19 mouse cellular contexts compared by ENCODE assay signal in genomic region chr8:121023003-121023402, GRCm38 (mm10).
DNase-seq lines count a peak whose midpoint lies in the region; ATAC-seq lines count a peak whose summit lies in the region.
"Had no signal": no experiment of that assay in that cellular context is flagged by ENCODE, and none has a peak within 500 bp of the region (broad histone marks: within the 10 kb centered on the region; RNA-seq: fewer than 3 reads in every experiment).

No protein-coding gene starts in this region.

- no peak overlapping the region for H3K4me3 ChIP-seq in intestine, embryonic 14.5 days (ENCODE audit: low read depth, low read length)
- H3K4me3 ChIP-seq in intestine, embryonic 15.5 days (replicated peaks) = no peak overlapping the region
- H3K4me3 ChIP-seq: forebrain, embryonic 10.5 days; forebrain, embryonic 13.5 days; hindbrain, embryonic 12.5 days; hindbrain, embryonic 15.5 days had no signal

- no peak overlapping the region; the same call in 1 of the 2 replicates for H3K4me2 ChIP-seq in intestine, embryonic 14.5 days (ENCODE audit: low read length)
- no peak overlapping the region for H3K4me2 ChIP-seq in intestine, embryonic 15.5 days (replicated peaks)
- H3K4me2 ChIP-seq: forebrain, embryonic 13.5 days; heart, embryonic 11.5 days; hindbrain, embryonic 12.5 days; hindbrain, embryonic 15.5 days had no signal

- H3K9me3 ChIP-seq in intestine, embryonic 14.5 days (ENCODE audit: control insufficient read depth, low read length) = no peaks in the 10 kb centered on the region
- H3K9me3 ChIP-seq in intestine, embryonic 15.5 days = no peaks in the 10 kb centered on the region
- H3K9me3 ChIP-seq: forebrain, embryonic 10.5 days; forebrain, embryonic 13.5 days; hindbrain, embryonic 12.5 days; hindbrain, embryonic 15.5 days had no signal

- H3K9ac ChIP-seq in intestine, embryonic 14.5 days (ENCODE audit: low read length) = no peak overlapping the region
- H3K9ac ChIP-seq in intestine, embryonic 15.5 days = no peak overlapping the region
- H3K9ac ChIP-seq: forebrain, embryonic 13.5 days; hindbrain, embryonic 12.5 days; hindbrain, embryonic 15.5 days had no signal

- no peaks in the 10 kb centered on the region for H3K36me3 ChIP-seq in intestine, embryonic 14.5 days (ENCODE audit: control insufficient read depth, insufficient read depth, low read length)
- H3K36me3 ChIP-seq in intestine, embryonic 15.5 days = no peaks in the 10 kb centered on the region
- H3K36me3 ChIP-seq: forebrain, embryonic 10.5 days; G1E; hindbrain, embryonic 12.5 days; hindbrain, embryonic 15.5 days had no signal

- no peak for ATAC-seq in intestine, embryonic 14.5 days (replicated peaks; ENCODE audit: low FRiP score, low TSS enrichment, low read depth)
- ATAC-seq in intestine, embryonic 15.5 days = no peak
- no peak for ATAC-seq in CD4-positive, CD25-positive, alpha-beta regulatory T cell, adult 4 months
- ATAC-seq: forebrain, embryonic 13.5 days; forebrain, embryonic 16.5 days had no signal

- H3K27ac ChIP-seq in intestine, embryonic 14.5 days (ENCODE audit: low read depth) = peak overlapping the region; percentile 60; the same call in 1 of the 2 replicates
- no peak overlapping the region for H3K27ac ChIP-seq in intestine, embryonic 15.5 days
- H3K27ac ChIP-seq: forebrain, embryonic 10.5 days; forebrain, embryonic 13.5 days; hindbrain, embryonic 12.5 days; hindbrain, embryonic 15.5 days had no signal

- DNase-seq in intestine, embryonic 14.5 days (ENCODE audit: low spot score) = no peak
- DNase-seq in thymus, postnatal 10 days (ENCODE audit: low spot score in 2 of 2) = peak; percentile 48 to 51
- peak; percentile 52 to 72 for DNase-seq in thymus, postnatal 36 days
- DNase-seq in MN1 (ENCODE audit: low spot score) = no peak
- DNase-seq: cerebellum, adult 11 months; cerebellum, adult 2 months; cerebellum, postnatal 10 days; cerebellum, postnatal 36 days; gastrocnemius, postnatal 10 days; gastrocnemius, postnatal 36 days had no signal

- WGBS in intestine, embryonic 14.5 days = 79% methylated on average over 4 of the region's 4 CpGs
- 87% methylated on average over 4 of the region's 4 CpGs for WGBS in intestine, embryonic 15.5 days

- peaks cover 39% of the 10 kb centered on the region for H3K4me1 ChIP-seq in intestine, embryonic 14.5 days (replicated peaks; ENCODE audit: control insufficient read depth, insufficient read depth, low read length)
- peaks cover 14% of the 10 kb centered on the region for H3K4me1 ChIP-seq in intestine, embryonic 15.5 days (replicated peaks)
- H3K4me1 ChIP-seq: forebrain, embryonic 13.5 days had no signal

- H3K27me3 ChIP-seq in intestine, embryonic 14.5 days (replicated peaks; ENCODE audit: control insufficient read depth, insufficient read depth, low read length) = no peaks in the 10 kb centered on the region
- H3K27me3 ChIP-seq in intestine, embryonic 15.5 days (replicated peaks) = 0 out of 2 replicates have a peak, but pooled peaks cover 3% of the 10 kb centered on the region
- H3K27me3 ChIP-seq: forebrain, embryonic 13.5 days; hindbrain, embryonic 15.5 days had no signal

Comparison
In these comparisons a context has a peak if more than half of its experiments do, and no peak if none do; other contexts are left out.
1. DNase-seq: peak in thymus, postnatal 10 days (2 of 2) and thymus, postnatal 36 days (2 of 2); none in intestine, embryonic 14.5 days (single experiment) and MN1 (single experiment).